Mouse (Mus musculus) liver, embryonic 14.5 days (tissue): Measurements from ENCODE around the gene Junb. TPM values are rescaled to one million over a fixed set of nuclear protein-coding genes. Genes with fewer than 3 reads are reported as not detected.

Source experiments
- ATAC-seq: fragments of 200-750 bp; cut with Nextera tagmentation; 2 replicates; pipeline ENCODE4 v1.8.0; 2017; ENCODE audit warnings: moderate number of reproducible peaks, mild to moderate bottlenecking, moderate library complexity; ENCODE audit not compliant: insufficient read depth
- DNase-seq, 3 experiments: peaks; one replicate each; pipeline ENCODE4 v3.0.0-alpha.2; 2012 to 2013; ENCODE audit warnings: low read depth in 3 of 3, low spot score in 3 of 3
- H3K27ac ChIP-seq: fragments of 300-500 bp; sonication (generic); 2 replicates; pipeline ENCODE4 v1.5.1; 2014; ENCODE audit warnings: moderate library complexity, mild to moderate bottlenecking, control low read depth, inconsistent platforms
- H3K27me3 ChIP-seq: fragments of 300-500 bp; sonication (generic); 2 replicates; pipeline ENCODE4 v1.6.1; 2014; ENCODE audit warnings: mild to moderate bottlenecking, low read length, moderate library complexity; ENCODE audit not compliant: control insufficient read depth, insufficient read depth
- H3K36me3 ChIP-seq: fragments of 300-500 bp; sonication (generic); replicated peaks from 2 replicates; pipeline ENCODE4 v1.6.1; 2014; ENCODE audit warnings: low read depth; ENCODE audit not compliant: control insufficient read depth, insufficient read depth
- H3K4me1 ChIP-seq, 2 experiments: fragments of 200-500 bp in 1 of 2; fragments of 300-500 bp in 1 of 2; sonication (generic) in 1 of 2; replicated peaks; 2 replicates each; pipeline ENCODE4 v1.6.1; 2012 to 2014; ENCODE audit warnings: antibody characterized with exemption in 1 of 2, inconsistent platforms in 1 of 2, low read length in 1 of 2; ENCODE audit not compliant: control insufficient read depth in 2 of 2, insufficient read depth in 2 of 2
- H3K4me2 ChIP-seq: fragments of 300-500 bp; sonication (generic); 2 replicates; pipeline ENCODE4 v1.6.1; 2014; ENCODE audit warnings: low read depth, mild to moderate bottlenecking, control low read depth, moderate library complexity
- H3K4me3 ChIP-seq, 2 experiments: fragments of 200-500 bp in 1 of 2; fragments of 300-500 bp in 1 of 2; sonication (generic) in 1 of 2; 2 replicates each; pipeline ENCODE4 v1.5.1; 2012 to 2014; ENCODE audit warnings: low read depth in 2 of 2, low read length in 2 of 2, mild to moderate bottlenecking in 2 of 2, control low read depth in 1 of 2, inconsistent platforms in 1 of 2, moderate library complexity in 1 of 2; ENCODE audit not compliant: insufficient read depth in 1 of 2
- H3K9ac ChIP-seq: fragments of 300-500 bp; sonication (generic); replicated peaks from 2 replicates; pipeline ENCODE4 v1.6.1; 2014; ENCODE audit warnings: mild to moderate bottlenecking, control low read depth, moderate library complexity
- H3K9me3 ChIP-seq: fragments of 300-500 bp; sonication (generic); 2 replicates; pipeline ENCODE4 v1.6.1; 2016; ENCODE audit warnings: low read length, mixed read lengths; ENCODE audit not compliant: control insufficient read depth
- CTCF ChIP-seq: IDR thresholded peaks from 2 replicates; pipeline ENCODE4 v1.5.1; 2016; ENCODE audit warnings: antibody characterized with exemption, low read depth, control low read depth
- EP300 ChIP-seq: IDR thresholded peaks from 2 replicates; pipeline ENCODE4 v1.6.1; 2016; ENCODE audit warnings: antibody characterized with exemption, low read depth
- WGBS: fragments of 180-500 bp; shearing (Covaris S2); extraction: QIAGEN DNeasy Blood & Tissue Kit; methylation state at CpG from one replicate; pipeline ENCODE4 v1.1.7; 2014; ENCODE audit not compliant: insufficient replicate concordance; 5-methylcytosine and 5-hydroxymethylcytosine counted together
- polyA plus RNA-seq, 2 experiments: library from polyadenylated mRNA; depleted of rRNA in 1 of 2; stranded (reverse) in 1 of 2; unstranded in 1 of 2; fragments of >200 nt; fragmentation: Nextera tagmentation in 1 of 2; extraction: Ambion mirVana in 1 of 2; gene quantifications; 2 replicates each; pipeline versions ENCODE4 v1.2.1 to v1.2.3; 2012 to 2014

Gene Junb
- polyA plus RNA-seq, 2 experiments: 8.3 to 10.5 TPM

DNA sequence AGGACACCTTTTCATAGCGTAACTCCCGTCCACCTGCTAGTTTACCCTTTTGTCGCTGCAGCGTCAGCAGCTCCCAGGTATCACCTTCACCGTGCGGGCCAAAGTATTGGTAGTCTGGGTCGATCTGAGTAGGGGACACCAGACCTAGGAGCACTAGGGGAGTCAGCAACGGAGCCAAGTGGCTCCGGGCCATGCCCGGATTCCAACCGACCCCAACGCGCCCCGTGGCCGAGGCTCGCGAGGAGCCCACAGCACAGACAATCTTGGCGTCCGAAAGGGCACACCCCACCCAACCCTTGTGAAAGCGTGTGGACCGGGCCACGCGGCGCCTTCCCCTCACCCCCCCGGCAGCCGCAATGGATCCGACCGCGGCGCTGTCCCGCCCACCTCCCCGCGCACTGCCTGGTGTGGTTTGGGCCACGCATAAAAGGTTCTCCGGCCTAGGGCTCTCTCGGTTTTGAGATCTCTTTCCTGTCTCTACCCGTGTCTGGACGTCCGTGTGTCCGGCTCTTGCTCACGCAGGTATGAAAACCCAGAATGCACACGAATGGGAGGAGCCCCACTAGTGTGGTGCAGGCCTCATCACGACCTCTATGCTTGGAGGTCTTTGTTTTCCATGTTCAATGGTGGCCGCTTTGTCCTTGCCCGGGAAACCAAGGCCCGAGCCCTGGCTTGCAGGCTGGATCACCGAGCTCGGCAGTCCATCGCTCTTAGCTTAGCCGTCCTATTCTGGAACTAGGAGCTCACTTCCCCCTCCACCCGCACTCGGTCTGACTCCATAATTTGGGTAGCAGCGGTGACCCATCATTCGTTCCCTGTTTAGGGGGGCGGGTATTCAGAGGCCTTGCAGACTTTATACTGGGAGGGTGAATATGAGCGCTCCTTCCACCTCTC lies 9.0 kb downstream of the Junb start, which contains the start of the genes Gm49661, Prdx2 and Rnaseh2a:
TSS of gene Gm49661 (minus strand) at position 193 of the 894 bp plus-strand sequence.
TSS of gene Prdx2 (plus strand) at position 347 of the 894 bp plus-strand sequence.
TSS of gene Rnaseh2a (minus strand) at position 527 of the 894 bp plus-strand sequence.
- Histone ChIP-seq H3K27ac (peak within 1 kb of the TSS; percentile 97), H3K4me1 (peaks cover 51 to 59% of the 10 kb centered on the region in 2 experiments), H3K4me2 (peak within 1 kb of the TSS; percentile 95), H3K4me3 (peak within 1 kb of the TSS; percentile 89 to 94), H3K9me3 (no peaks in the 10 kb centered on the region), H3K36me3 (peaks cover 44% of the 10 kb centered on the region), H3K27me3 (no peaks in the 10 kb centered on the region), H3K9ac (peak within 1 kb of the TSS; percentile 92)
- peak in 2 of 3 experiments; percentile 74 to 79 for DNase-seq
- TF ChIP-seq EP300: peak; percentile 52
- TF ChIP-seq CTCF: 0 out of 2 replicates have a peak, but pooled peaks have one; percentile 2
- WGBS: under 1% methylated on average over 56 of the region's 56 CpGs
- peak; percentile 69 for ATAC-seq

DNA sequence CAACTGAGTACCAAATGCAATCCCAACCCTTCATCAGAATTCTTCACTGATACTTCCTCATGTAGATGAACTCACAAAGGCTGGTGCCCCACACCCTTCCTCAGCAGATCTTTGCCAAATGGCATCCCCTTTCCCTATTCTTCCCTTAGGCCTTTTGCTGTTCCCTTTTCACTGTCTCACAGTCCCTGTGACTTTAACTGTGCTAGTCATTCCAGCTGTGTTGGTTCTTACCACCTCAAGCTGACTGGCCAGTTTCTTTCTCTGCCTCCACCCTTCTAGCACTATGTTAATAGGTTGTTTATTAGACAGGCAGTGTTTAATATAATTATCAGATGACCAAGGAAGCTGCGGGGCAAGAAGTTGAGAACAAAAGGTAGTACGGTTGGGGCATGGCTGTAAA lies 9.9 kb downstream of the Junb start:
- peaks cover 35% of the 10 kb centered on the region for H3K36me3 ChIP-seq
- peak overlapping the region; percentile 89 to 94 for H3K4me3 ChIP-seq
- H3K4me1 ChIP-seq: peaks cover 49 to 56% of the 10 kb centered on the region in 2 experiments
- peak overlapping the region; percentile 92 for H3K9ac ChIP-seq
- no peaks in the 10 kb centered on the region for H3K9me3 ChIP-seq
- no peaks in the 10 kb centered on the region for H3K27me3 ChIP-seq
- no peak for TF ChIP-seq CTCF
- no peak for TF ChIP-seq EP300
- H3K27ac ChIP-seq: peak overlapping the region; percentile 97
- ATAC-seq: no peak
- peak overlapping the region; percentile 95 for H3K4me2 ChIP-seq
- DNase-seq: no peak
- 13% methylated on average over 2 of the region's 2 CpGs for WGBS

DNA sequence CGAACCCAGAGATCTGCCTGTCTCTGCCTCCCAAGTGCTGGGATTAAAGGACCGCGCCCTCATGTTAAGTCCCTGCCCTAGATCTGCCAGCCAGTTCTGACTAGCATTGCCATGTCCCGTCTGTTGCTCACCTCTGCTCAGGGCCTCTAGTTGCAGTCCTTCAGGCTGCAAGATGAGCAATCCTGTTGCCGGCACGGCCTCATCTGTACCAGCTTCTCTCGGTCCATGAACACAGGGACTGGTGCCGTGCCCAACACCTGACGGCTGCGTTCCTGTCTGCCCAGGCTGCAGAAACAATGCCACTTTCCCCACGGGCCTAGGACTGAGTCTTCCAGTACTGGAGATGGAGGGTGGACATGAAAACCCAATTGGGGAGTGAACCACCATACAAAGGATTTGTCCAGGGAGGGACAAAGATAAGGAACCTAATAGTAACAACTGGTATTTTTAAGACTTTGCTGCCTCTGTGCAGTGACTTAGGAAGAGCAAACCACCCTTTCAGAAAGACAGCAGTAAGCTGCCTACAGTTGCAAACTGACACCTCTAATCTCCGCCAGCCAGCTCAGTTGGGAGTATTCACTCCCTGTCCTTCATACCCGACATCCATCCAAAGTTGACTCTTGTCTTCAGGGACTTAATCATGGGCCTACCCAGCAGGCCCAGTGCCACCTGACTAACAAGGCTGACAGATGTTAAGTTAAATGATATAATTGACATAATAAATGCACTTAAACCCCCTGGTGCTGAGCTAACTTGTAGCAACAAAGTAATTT lies 10.8 kb downstream of the Junb start:
- DNase-seq (no peak), ATAC-seq (no peak)
- peak overlapping the region in 1 of 2 experiments; percentile 89; a peak in 2 of 4 replicates for H3K4me3 ChIP-seq
- H3K27ac ChIP-seq: peak overlapping the region; percentile 97
- TF ChIP-seq EP300: no peak
- no peak for TF ChIP-seq CTCF
- no peaks in the 10 kb centered on the region for H3K27me3 ChIP-seq
- H3K9ac ChIP-seq: peak overlapping the region; percentile 92
- H3K4me2 ChIP-seq: peak overlapping the region; percentile 95
- H3K36me3 ChIP-seq: peaks cover 30% of the 10 kb centered on the region
- 81% methylated on average over 13 of the region's 13 CpGs for WGBS
- H3K9me3 ChIP-seq: no peaks in the 10 kb centered on the region
- peaks cover 39 to 48% of the 10 kb centered on the region in 2 experiments for H3K4me1 ChIP-seq

DNA sequence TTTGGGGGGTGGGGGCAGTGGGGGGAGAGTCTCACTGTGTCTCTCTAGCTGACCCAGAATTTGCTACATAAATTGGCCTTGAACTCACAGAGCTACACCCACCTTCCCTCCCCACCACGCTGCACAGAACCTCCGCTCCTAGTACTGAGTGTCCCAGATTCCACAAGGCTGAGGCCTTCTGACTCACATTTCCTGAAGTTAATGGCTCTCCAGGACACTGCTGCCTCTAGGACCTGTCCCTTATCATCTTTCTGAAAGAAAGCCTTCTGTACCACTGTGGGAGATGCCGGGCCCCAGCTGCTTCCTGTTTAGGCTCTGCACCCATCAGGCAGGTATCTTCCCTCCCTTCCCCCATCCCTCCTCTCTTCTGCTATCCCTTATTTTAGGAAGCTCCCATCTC lies 11.9 kb downstream of the Junb start:
- no peaks in the 10 kb centered on the region for H3K9me3 ChIP-seq
- TF ChIP-seq EP300 (no peak), CTCF (no peak)
- DNase-seq (no peak), ATAC-seq (no peak)
- H3K9ac ChIP-seq: peak overlapping the region; percentile 63
- 16% methylated on average over 3 of the region's 3 CpGs for WGBS
- H3K27ac ChIP-seq: peak overlapping the region; percentile 88
- H3K4me1 ChIP-seq: peaks cover 28 to 40% of the 10 kb centered on the region in 2 experiments
- no peaks in the 10 kb centered on the region for H3K27me3 ChIP-seq
- H3K4me2 ChIP-seq: peak overlapping the region; percentile 95
- H3K36me3 ChIP-seq: peaks cover 29% of the 10 kb centered on the region
- peak overlapping the region; percentile 14 to 91 for H3K4me3 ChIP-seq
